Mouse (Mus musculus): ENCODE measurements around the gene Gdnf. TPM values are rescaled to one million over a fixed set of nuclear protein-coding genes. Genes with fewer than 3 reads are reported as not detected.
A peak's percentile ranks its signal among the peaks of the same experiment; 100 is the strongest.

Gdnf gene
- total RNA-seq, 2 experiments from 2014 or later, result 0.09 to 0.30 TPM

- H3K4me3 ChIP-seq, result no peak overlapping the region
- no peak overlapping the region for H3K27ac ChIP-seq
- intact Hi-C loops (cut with DNase I), result loop anchor here (10.0 kb wide), 1 partner anchor 180 kb away; no protein-coding TSS in a partner anchor
- no peak for DNase-seq (ENCODE audit: extremely low spot score in 1 of 2, low spot score in 2 of 2)
- no peak for TF ChIP-seq CTCF (IDR thresholded peaks at IDR 0.05)
Measured at GRCm38 (mm10) chr15:7814917-7815316, 4.3 kb downstream of the Gdnf start.

GRCm38 (mm10) chr15:7815521-7815944 lies 4.9 kb downstream of the Gdnf start:
- no peak for TF ChIP-seq CTCF (IDR thresholded peaks at IDR 0.05)
- H3K4me3 ChIP-seq, result no peak overlapping the region
- DNase-seq (ENCODE audit: extremely low spot score in 1 of 2, low spot score in 2 of 2), result peak in 1 of 2 experiments; percentile 11
- intact Hi-C loops (cut with DNase I), result loop anchor here (10.0 kb wide), 1 partner anchor 179 kb away; no protein-coding TSS in a partner anchor
- no peak overlapping the region for H3K27ac ChIP-seq

- no peak for TF ChIP-seq CTCF (IDR thresholded peaks at IDR 0.05)
- Histone ChIP-seq H3K4me3 (no peak overlapping the region), H3K27ac (no peak overlapping the region)
- intact Hi-C loops (cut with DNase I), result no loop called here
- no peak for DNase-seq (ENCODE audit: extremely low spot score in 1 of 2, low spot score in 2 of 2)
Measured at GRCm38 (mm10) chr15:7823886-7824285, 13.2 kb downstream of the Gdnf start.

- DNase-seq (ENCODE audit: extremely low spot score in 1 of 2, low spot score in 2 of 2), result no peak
- no peak overlapping the region for H3K27ac ChIP-seq
- TF ChIP-seq CTCF (IDR thresholded peaks at IDR 0.05), result no peak
- intact Hi-C loops (cut with DNase I), result no loop called here
- no peak overlapping the region for H3K4me3 ChIP-seq
Measured at GRCm38 (mm10) chr15:7825530-7825929, 14.9 kb downstream of the Gdnf start.

GRCm38 (mm10) chr15:7835404-7835803 lies 24.8 kb downstream of the Gdnf start:
- H3K4me3 ChIP-seq, result no peak overlapping the region
- no peak overlapping the region for H3K27ac ChIP-seq
- intact Hi-C loops (cut with DNase I), result no loop called here
- TF ChIP-seq CTCF (IDR thresholded peaks at IDR 0.05), result no peak
- DNase-seq (ENCODE audit: extremely low spot score in 1 of 2, low spot score in 2 of 2), result no peak

- Histone ChIP-seq H3K27ac (no peak overlapping the region), H3K4me3 (no peak overlapping the region)
- no peak for TF ChIP-seq CTCF (IDR thresholded peaks at IDR 0.05)
- no peak for DNase-seq (ENCODE audit: extremely low spot score in 1 of 2, low spot score in 2 of 2)
- intact Hi-C loops (cut with DNase I), result no loop called here
Measured at GRCm38 (mm10) chr15:7838060-7838920, 27.6 kb downstream of the Gdnf start.

GRCm38 (mm10) chr15:7838921-7839309 lies 28.3 kb downstream of the Gdnf start:
- no peak for DNase-seq (ENCODE audit: extremely low spot score in 1 of 2, low spot score in 2 of 2)
- intact Hi-C loops (cut with DNase I), result no loop called here
- TF ChIP-seq CTCF (IDR thresholded peaks at IDR 0.05), result no peak
- Histone ChIP-seq H3K4me3 (no peak overlapping the region), H3K27ac (no peak overlapping the region)

- no peak overlapping the region for H3K4me3 ChIP-seq
- TF ChIP-seq CTCF (IDR thresholded peaks at IDR 0.05), result no peak
- DNase-seq (ENCODE audit: extremely low spot score in 1 of 2, low spot score in 2 of 2), result no peak
- no peak overlapping the region for H3K27ac ChIP-seq
- intact Hi-C loops (cut with DNase I), result no loop called here
Measured at GRCm38 (mm10) chr15:7841664-7842063, 31.0 kb downstream of the Gdnf start.

- H3K4me3 ChIP-seq, result no peak overlapping the region
- TF ChIP-seq CTCF (IDR thresholded peaks at IDR 0.05), result no peak
- intact Hi-C loops (cut with DNase I), result no loop called here
- H3K27ac ChIP-seq, result no peak overlapping the region
- no peak for DNase-seq (ENCODE audit: extremely low spot score in 1 of 2, low spot score in 2 of 2)
Measured at GRCm38 (mm10) chr15:7842398-7842797, 31.8 kb downstream of the Gdnf start.

GRCm38 (mm10) chr15:7857418-7857817 lies 46.8 kb downstream of the Gdnf start:
- H3K4me3 ChIP-seq, result no peak overlapping the region
- intact Hi-C loops (cut with DNase I), result no loop called here
- DNase-seq (ENCODE audit: extremely low spot score in 1 of 2, low spot score in 2 of 2), result no peak
- no peak for TF ChIP-seq CTCF (IDR thresholded peaks at IDR 0.05)
- H3K27ac ChIP-seq, result no peak overlapping the region

- intact Hi-C loops (cut with DNase I), result no loop called here
- no peak for TF ChIP-seq CTCF (IDR thresholded peaks at IDR 0.05)
- no peak for DNase-seq (ENCODE audit: extremely low spot score in 1 of 2, low spot score in 2 of 2)
- H3K27ac ChIP-seq, result no peak overlapping the region
- H3K4me3 ChIP-seq, result no peak overlapping the region
Measured at GRCm38 (mm10) chr15:7858841-7859240, 48.2 kb downstream of the Gdnf start.

GRCm38 (mm10) chr15:7862890-7863289 lies 52.2 kb downstream of the Gdnf start:
- intact Hi-C loops (cut with DNase I), result no loop called here
- no peak overlapping the region for H3K27ac ChIP-seq
- no peak for TF ChIP-seq CTCF (IDR thresholded peaks at IDR 0.05)

GRCm38 (mm10) chr15:7863328-7863727 lies 52.7 kb downstream of the Gdnf start:
- Histone ChIP-seq H3K27ac (no peak overlapping the region), H3K4me3 (no peak overlapping the region)
- no peak for TF ChIP-seq CTCF (IDR thresholded peaks at IDR 0.05)
- no peak for DNase-seq (ENCODE audit: extremely low spot score in 1 of 2, low spot score in 2 of 2)
- intact Hi-C loops (cut with DNase I), result no loop called here

More at GRCm38 (mm10) chr15:7862890-7863289, 52.2 kb downstream of the Gdnf start:
- no peak for DNase-seq (ENCODE audit: extremely low spot score in 1 of 2, low spot score in 2 of 2)
- H3K4me3 ChIP-seq, result no peak overlapping the region
